Mouse (Mus musculus): ENCODE data around the gene Rarres2. TPM values are rescaled to one million over a fixed set of nuclear protein-coding genes. Genes with fewer than 3 reads are reported as not detected.

Gene Rarres2
- polyA plus RNA-seq, 1 experiment from 2014 or later: 80.3 TPM

GRCm38 (mm10) chr6:48582037-48582436 is 9.4 kb upstream of the Rarres2 start:
- no peak overlapping the region for H3K27ac ChIP-seq
- no peaks in the 10 kb centered on the region for H3K9me3 ChIP-seq (replicated peaks; ENCODE audit: low read length)
- no peaks in the 10 kb centered on the region for H3K36me3 ChIP-seq (ENCODE audit: insufficient read depth, low read length)
- no peak overlapping the region for H3K4me3 ChIP-seq (replicated peaks; ENCODE audit: low read depth, low read length)
- no peak overlapping the region for H3K9ac ChIP-seq (ENCODE audit: low read depth, low read length)
- DNase-seq (ENCODE audit: low spot score) (peak; percentile 83), ATAC-seq (replicated peaks; ENCODE audit: low FRiP score, low read depth) (no peak)
- peaks cover 8% of the 10 kb centered on the region for H3K4me1 ChIP-seq (replicated peaks; ENCODE audit: insufficient read depth, low read length)
- H3K27me3 ChIP-seq (ENCODE audit: insufficient read depth, low read length): no peaks in the 10 kb centered on the region
- H3K4me2 ChIP-seq (ENCODE audit: low read length): no peak overlapping the region
- peak; percentile 87 for TF ChIP-seq CTCF (IDR thresholded peaks at IDR 0.05; ENCODE audit: low read depth)
- WGBS: 52% methylated on average over 3 of the region's 3 CpGs

- Histone ChIP-seq H3K4me1 (replicated peaks; ENCODE audit: insufficient read depth, low read length) (peaks cover 8% of the 10 kb centered on the region), H3K36me3 (ENCODE audit: insufficient read depth, low read length) (no peaks in the 10 kb centered on the region), H3K9me3 (replicated peaks; ENCODE audit: low read length) (no peaks in the 10 kb centered on the region), H3K9ac (ENCODE audit: low read depth, low read length) (no peak overlapping the region), H3K27ac (no peak overlapping the region), H3K27me3 (ENCODE audit: insufficient read depth, low read length) (no peaks in the 10 kb centered on the region), H3K4me2 (ENCODE audit: low read length) (no peak overlapping the region), H3K4me3 (replicated peaks; ENCODE audit: low read depth, low read length) (no peak overlapping the region)
- ATAC-seq (replicated peaks; ENCODE audit: low FRiP score, low read depth) (no peak), DNase-seq (ENCODE audit: low spot score) (no peak)
- WGBS: 68% methylated on average over 3 of the region's 3 CpGs
- TF ChIP-seq CTCF (IDR thresholded peaks at IDR 0.05; ENCODE audit: low read depth): no peak
These were observed 8.7 kb upstream of the Rarres2 start for GRCm38 (mm10) chr6:48581257-48581656.

GRCm38 (mm10) chr6:48579215-48579648 is 6.6 kb upstream of the Rarres2 start:
- 21% methylated on average over 5 of the region's 5 CpGs for WGBS
- Histone ChIP-seq H3K27me3 (ENCODE audit: insufficient read depth, low read length) (no peaks in the 10 kb centered on the region), H3K9me3 (replicated peaks; ENCODE audit: low read length) (no peaks in the 10 kb centered on the region), H3K4me2 (ENCODE audit: low read length) (peak overlapping the region; percentile 27; the same call in 1 of the 2 replicates), H3K4me1 (replicated peaks; ENCODE audit: insufficient read depth, low read length) (peaks cover 8% of the 10 kb centered on the region), H3K36me3 (ENCODE audit: insufficient read depth, low read length) (no peaks in the 10 kb centered on the region), H3K9ac (ENCODE audit: low read depth, low read length) (no peak overlapping the region), H3K4me3 (replicated peaks; ENCODE audit: low read depth, low read length) (no peak overlapping the region), H3K27ac (peak overlapping the region; percentile 75)
- ATAC-seq (replicated peaks; ENCODE audit: low FRiP score, low read depth): no peak
- TF ChIP-seq CTCF (IDR thresholded peaks at IDR 0.05; ENCODE audit: low read depth): no peak
- DNase-seq (ENCODE audit: low spot score): peak; percentile 75

GRCm38 (mm10) chr6:48578736-48579135 is 6.1 kb upstream of the Rarres2 start:
- no peak overlapping the region for H3K4me3 ChIP-seq (replicated peaks; ENCODE audit: low read depth, low read length)
- WGBS: 22% methylated on average over 5 of the region's 5 CpGs

GRCm38 (mm10) chr6:48573981-48574380 is 1.4 kb upstream of the Rarres2 start:
- Histone ChIP-seq H3K9me3 (replicated peaks; ENCODE audit: low read length) (no peaks in the 10 kb centered on the region), H3K4me3 (replicated peaks; ENCODE audit: low read depth, low read length) (no peak overlapping the region), H3K4me1 (replicated peaks; ENCODE audit: insufficient read depth, low read length) (peaks cover 19% of the 10 kb centered on the region), H3K27ac (no peak overlapping the region), H3K4me2 (ENCODE audit: low read length) (no peak overlapping the region), H3K36me3 (ENCODE audit: insufficient read depth, low read length) (no peaks in the 10 kb centered on the region), H3K9ac (ENCODE audit: low read depth, low read length) (no peak overlapping the region), H3K27me3 (ENCODE audit: insufficient read depth, low read length) (no peaks in the 10 kb centered on the region)
- DNase-seq (ENCODE audit: low spot score) (no peak), ATAC-seq (replicated peaks; ENCODE audit: low FRiP score, low read depth) (no peak)
- WGBS: 64% methylated on average over 3 of the region's 3 CpGs
- no peak for TF ChIP-seq CTCF (IDR thresholded peaks at IDR 0.05; ENCODE audit: low read depth)

More at GRCm38 (mm10) chr6:48578736-48579135, 6.1 kb upstream of the Rarres2 start:
- peak; percentile 34 for DNase-seq (ENCODE audit: low spot score)
- Histone ChIP-seq H3K9ac (ENCODE audit: low read depth, low read length) (no peak overlapping the region), H3K9me3 (replicated peaks; ENCODE audit: low read length) (no peaks in the 10 kb centered on the region), H3K27ac (peak overlapping the region; percentile 75; the same call in 1 of the 2 replicates), H3K4me2 (ENCODE audit: low read length) (no peak overlapping the region), H3K27me3 (ENCODE audit: insufficient read depth, low read length) (no peaks in the 10 kb centered on the region), H3K4me1 (replicated peaks; ENCODE audit: insufficient read depth, low read length) (peaks cover 8% of the 10 kb centered on the region), H3K36me3 (ENCODE audit: insufficient read depth, low read length) (no peaks in the 10 kb centered on the region)
- TF ChIP-seq CTCF (IDR thresholded peaks at IDR 0.05; ENCODE audit: low read depth): no peak
- ATAC-seq (replicated peaks; ENCODE audit: low FRiP score, low read depth): no peak; the same call in 1 of the 2 replicates

- no peaks in the 10 kb centered on the region for H3K27me3 ChIP-seq (ENCODE audit: insufficient read depth, low read length)
- no peak for TF ChIP-seq CTCF (IDR thresholded peaks at IDR 0.05; ENCODE audit: low read depth)
- H3K9ac ChIP-seq (ENCODE audit: low read depth, low read length): no peak overlapping the region; the same call in 1 of the 2 replicates
- WGBS: 25% methylated on average over 10 of the region's 10 CpGs
- ATAC-seq (replicated peaks; ENCODE audit: low FRiP score, low read depth) (no peak), DNase-seq (ENCODE audit: low spot score) (no peak)
- H3K27ac ChIP-seq: peak overlapping the region; percentile 51
- no peaks in the 10 kb centered on the region for H3K9me3 ChIP-seq (replicated peaks; ENCODE audit: low read length)
- no peaks in the 10 kb centered on the region for H3K36me3 ChIP-seq (ENCODE audit: insufficient read depth, low read length)
- H3K4me2 ChIP-seq (ENCODE audit: low read length): no peak overlapping the region
- no peak overlapping the region for H3K4me3 ChIP-seq (replicated peaks; ENCODE audit: low read depth, low read length)
- H3K4me1 ChIP-seq (replicated peaks; ENCODE audit: insufficient read depth, low read length): peaks cover 21% of the 10 kb centered on the region
These were observed 691 bp upstream of the Rarres2 start for GRCm38 (mm10) chr6:48573280-48573679.

- Histone ChIP-seq H3K9me3 (replicated peaks; ENCODE audit: low read length) (no peaks in the 10 kb centered on the region), H3K27ac (peak overlapping the region; percentile 51; the same call in 1 of the 2 replicates), H3K4me3 (replicated peaks; ENCODE audit: low read depth, low read length) (peak overlapping the region; percentile 9; the same call in 1 of the 2 replicates), H3K27me3 (ENCODE audit: insufficient read depth, low read length) (no peaks in the 10 kb centered on the region), H3K4me1 (replicated peaks; ENCODE audit: insufficient read depth, low read length) (peaks cover 26% of the 10 kb centered on the region), H3K9ac (ENCODE audit: low read depth, low read length) (peak overlapping the region; percentile 25; the same call in 1 of the 2 replicates), H3K4me2 (ENCODE audit: low read length) (peak overlapping the region; percentile 43), H3K36me3 (ENCODE audit: insufficient read depth, low read length) (no peaks in the 10 kb centered on the region)
- no peak for ATAC-seq (replicated peaks; ENCODE audit: low FRiP score, low read depth)
- TF ChIP-seq CTCF (IDR thresholded peaks at IDR 0.05; ENCODE audit: low read depth): no peak
- 91% methylated on average over 5 of the region's 5 CpGs for WGBS
- DNase-seq (ENCODE audit: low spot score): no peak
These were observed 575 bp downstream of the Rarres2 start for GRCm38 (mm10) chr6:48572014-48572413.
